Mouse (Mus musculus) heart, adult 2 months (tissue): ENCODE data around the gene Edem1.
A peak's percentile ranks its signal among the peaks of the same experiment; 100 is the strongest.

Experiments
- CTCF ChIP-seq: fragments of 200-600 bp; IDR thresholded peaks from 2 replicates; pipeline ENCODE4 v1.8.1; 2022; ENCODE audit warnings: antibody characterized with exemption, mild to moderate bottlenecking, moderate library complexity
- EP300 ChIP-seq: fragments of 200-500 bp; IDR thresholded peaks from 2 replicates; pipeline ENCODE4 v1.6.1; 2011; ENCODE audit warnings: low read depth, low read length, control low read depth; ENCODE audit not compliant: insufficient read depth
- POLR2A ChIP-seq: fragments of 200-500 bp; IDR thresholded peaks from 2 replicates; pipeline ENCODE4 v1.6.1; 2011; ENCODE audit warnings: mild to moderate bottlenecking, low read depth, low read length, control low read depth; ENCODE audit not compliant: insufficient read depth

DNA sequence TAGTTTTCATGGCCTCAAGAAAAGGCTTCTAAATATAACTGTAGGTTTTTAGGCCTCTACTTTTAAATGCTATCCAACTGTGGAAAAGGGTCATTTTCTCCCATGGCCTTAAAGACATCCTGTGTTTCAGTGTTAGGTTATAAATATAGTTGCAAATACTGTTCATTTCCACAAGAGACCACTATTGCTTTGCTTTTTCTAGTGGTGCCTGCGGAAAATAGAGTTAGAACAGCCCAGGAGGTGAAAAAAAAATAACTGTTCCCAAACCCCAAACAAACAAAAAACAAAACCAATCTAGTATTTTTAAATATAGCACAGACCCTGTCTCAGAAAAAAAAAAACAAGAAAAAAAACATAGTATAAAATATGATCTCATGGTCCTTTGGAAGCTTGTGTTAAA lies 46.9 kb downstream of the Edem1 start:
- peak; percentile 68 for TF ChIP-seq CTCF
- TF ChIP-seq EP300: no peak
- no peak for TF ChIP-seq POLR2A
